Mouse (Mus musculus) brain, embryonic 14.5 days (tissue): ENCODE results near the gene Elane.
A peak's percentile ranks its signal among the peaks of the same experiment; 100 is the strongest.

Experiments used
- CTCF ChIP-seq: fragments of 200-500 bp; IDR thresholded peaks from 2 replicates; pipeline ENCODE4 v1.5.1; 2012; ENCODE audit warnings: inconsistent platforms, mild to moderate bottlenecking, moderate library complexity, borderline replicate concordance; ENCODE audit not compliant: insufficient read depth, insufficient read length; ENCODE audit errors: extremely low read depth
- POLR2A ChIP-seq: fragments of 200-500 bp; IDR thresholded peaks from 2 replicates; pipeline ENCODE4 v1.6.1; 2012; ENCODE audit warnings: mild to moderate bottlenecking, inconsistent platforms, borderline replicate concordance; ENCODE audit not compliant: poor library complexity, insufficient read depth, insufficient read length, severe bottlenecking; ENCODE audit errors: extremely low read depth

- TF ChIP-seq POLR2A (no peak), CTCF (peak; percentile 92)
Measured at GRCm38 (mm10) chr10:79883297-79884084, 2.6 kb upstream of the Elane start.
